17 mouse cellular contexts compared by ENCODE assay signal in the genomic region with DNA sequence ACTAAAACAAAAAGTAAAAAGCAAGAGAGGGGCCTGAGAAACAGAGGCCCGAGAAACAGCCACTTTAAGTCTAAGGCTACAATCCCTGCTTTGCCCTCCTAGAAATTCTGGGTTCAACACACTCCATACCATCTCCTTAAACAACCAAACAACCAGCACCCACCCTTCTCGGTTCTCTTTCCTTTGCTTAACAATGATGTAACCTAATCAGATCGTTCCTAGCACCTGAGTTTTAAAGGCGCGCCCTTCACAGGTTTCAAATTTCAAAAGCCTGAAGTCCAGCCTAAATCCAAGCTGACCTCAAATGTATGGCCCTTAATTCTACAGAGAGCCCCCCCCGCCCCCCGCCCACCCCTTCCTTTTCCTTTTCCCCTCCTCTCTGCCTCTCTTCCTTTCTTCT.
A peak's percentile ranks its signal among the peaks of the same experiment; 100 is the strongest.
DNase-seq lines count a peak whose midpoint lies in the region; ATAC-seq and TF ChIP-seq lines count a peak whose summit lies in the region.
"Had no signal": no experiment of that assay in that cellular context is flagged by ENCODE, and none has a peak within 500 bp of the region (broad histone marks: within the 10 kb centered on the region; RNA-seq: fewer than 3 reads in every experiment).

No protein-coding gene starts in this region.

- H3K27ac ChIP-seq in kidney, embryonic 16.5 days (ENCODE audit: low read length): peak overlapping the region; percentile 21
- peak overlapping the region; percentile 33; the same call in 1 of the 2 replicates for H3K27ac ChIP-seq in midbrain, embryonic 10.5 days (replicated peaks)
- no peak overlapping the region for H3K27ac ChIP-seq in midbrain, postnatal 0 days (ENCODE audit: low read depth, low read length)
- no peak overlapping the region for H3K27ac ChIP-seq in hindbrain, embryonic 10.5 days
- H3K27ac ChIP-seq: forebrain, embryonic 12.5 days; heart, embryonic 13.5 days; hindbrain, embryonic 14.5 days; liver, embryonic 15.5 days; midbrain, embryonic 13.5 days had no signal

- ATAC-seq in kidney, embryonic 16.5 days (ENCODE audit: low FRiP score, low TSS enrichment): no peak
- no peak for ATAC-seq in midbrain, postnatal 0 days (ENCODE audit: low FRiP score)
- ATAC-seq: midbrain, embryonic 13.5 days had no signal

- H3K9me3 ChIP-seq in kidney, embryonic 16.5 days (ENCODE audit: low read length): no peaks in the 10 kb centered on the region
- no peaks in the 10 kb centered on the region for H3K9me3 ChIP-seq in midbrain, embryonic 10.5 days (replicated peaks)
- H3K9me3 ChIP-seq in midbrain, postnatal 0 days (ENCODE audit: low read length): no peaks in the 10 kb centered on the region
- no peaks in the 10 kb centered on the region for H3K9me3 ChIP-seq in hindbrain, embryonic 10.5 days
- H3K9me3 ChIP-seq: forebrain, embryonic 12.5 days; heart, embryonic 13.5 days; liver, embryonic 15.5 days; midbrain, embryonic 13.5 days had no signal

- no peaks in the 10 kb centered on the region for H3K27me3 ChIP-seq in kidney, embryonic 16.5 days (ENCODE audit: insufficient read depth, low read length)
- peaks cover 7% of the 10 kb centered on the region; the same call in 1 of the 2 replicates for H3K27me3 ChIP-seq in midbrain, embryonic 10.5 days (ENCODE audit: low read depth, poor library complexity, severe bottlenecking)
- H3K27me3 ChIP-seq in midbrain, postnatal 0 days (ENCODE audit: insufficient read depth, low read length): no peaks in the 10 kb centered on the region
- H3K27me3 ChIP-seq in myocyte (ENCODE audit: control insufficient read depth, insufficient read depth, insufficient read length): no peaks in the 10 kb centered on the region
- H3K27me3 ChIP-seq in hindbrain, embryonic 10.5 days (ENCODE audit: insufficient read depth, poor library complexity, severe bottlenecking): no peaks in the 10 kb centered on the region
- H3K27me3 ChIP-seq: forebrain, embryonic 12.5 days; heart, embryonic 13.5 days; liver, embryonic 15.5 days; midbrain, embryonic 13.5 days had no signal

- WGBS in kidney, embryonic 16.5 days: 14% methylated on average over 7 of the region's 7 CpGs
- 16% methylated on average over 7 of the region's 7 CpGs for WGBS in midbrain, embryonic 10.5 days
- 46% methylated on average over 7 of the region's 7 CpGs for WGBS in midbrain, postnatal 0 days
- 27% methylated on average over 7 of the region's 7 CpGs for WGBS in hindbrain, embryonic 10.5 days

- no peak for DNase-seq in kidney, postnatal 25 days
- DNase-seq in midbrain, embryonic 10.5 days (ENCODE audit: low spot score): no peak
- DNase-seq in midbrain, postnatal 0 days (ENCODE audit: low spot score): no peak
- no peak for DNase-seq in hindbrain, embryonic 10.5 days (ENCODE audit: low spot score)
- no peak for DNase-seq in layer of hippocampus, postnatal 10 days (ENCODE audit: low spot score in 2 of 2)
- DNase-seq: cerebellum, postnatal 10 days; gastrocnemius, postnatal 14 days; heart, adult 18-20 months; kidney, adult 11 months; layer of hippocampus, postnatal 36 days had no signal

- no peak for TF ChIP-seq POLR2A in myocyte (IDR thresholded peaks at IDR 0.05; ENCODE audit: insufficient read length, low read depth)

- no peak overlapping the region for H3K4me2 ChIP-seq in kidney, embryonic 16.5 days (replicated peaks; ENCODE audit: low read depth, low read length)
- no peak overlapping the region for H3K4me2 ChIP-seq in midbrain, postnatal 0 days (ENCODE audit: low read depth, low read length, poor library complexity, severe bottlenecking)
- H3K4me2 ChIP-seq in myocyte (ENCODE audit: low read depth): peak overlapping the region; percentile 9
- H3K4me2 ChIP-seq: forebrain, embryonic 12.5 days; heart, embryonic 13.5 days; hindbrain, embryonic 14.5 days; liver, embryonic 15.5 days; midbrain, embryonic 13.5 days had no signal

- H3K79me2 ChIP-seq in myocyte (ENCODE audit: control insufficient read depth, insufficient read depth): no peaks in the 10 kb centered on the region

- H3ac ChIP-seq in myocyte (ENCODE audit: control insufficient read depth, insufficient read length): no peak overlapping the region

- peaks cover 30% of the 10 kb centered on the region for H3K4me1 ChIP-seq in kidney, embryonic 16.5 days (ENCODE audit: insufficient read depth, low read length)
- H3K4me1 ChIP-seq in midbrain, embryonic 10.5 days: peaks cover 33% of the 10 kb centered on the region
- H3K4me1 ChIP-seq in midbrain, postnatal 0 days (ENCODE audit: insufficient read depth, low read length): no peaks in the 10 kb centered on the region
- peaks cover 31% of the 10 kb centered on the region for H3K4me1 ChIP-seq in hindbrain, embryonic 10.5 days (replicated peaks)
- H3K4me1 ChIP-seq: liver, embryonic 15.5 days had no signal

- no peaks in the 10 kb centered on the region for H3K36me3 ChIP-seq in kidney, embryonic 16.5 days (ENCODE audit: insufficient read depth, low read length)
- no peaks in the 10 kb centered on the region for H3K36me3 ChIP-seq in midbrain, embryonic 10.5 days
- no peaks in the 10 kb centered on the region for H3K36me3 ChIP-seq in midbrain, postnatal 0 days (ENCODE audit: insufficient read depth, low read length)
- H3K36me3 ChIP-seq in myocyte (ENCODE audit: control insufficient read depth, insufficient read depth): no peaks in the 10 kb centered on the region
- H3K36me3 ChIP-seq in hindbrain, embryonic 10.5 days: no peaks in the 10 kb centered on the region
- H3K36me3 ChIP-seq: forebrain, embryonic 12.5 days; heart, embryonic 13.5 days; liver, embryonic 15.5 days; midbrain, embryonic 13.5 days had no signal

- H3K4me3 ChIP-seq in kidney, embryonic 16.5 days (ENCODE audit: low read length): no peak overlapping the region
- H3K4me3 ChIP-seq in midbrain, embryonic 10.5 days: no peak overlapping the region
- H3K4me3 ChIP-seq in midbrain, postnatal 0 days (ENCODE audit: low read depth, low read length): no peak overlapping the region
- no peak overlapping the region for H3K4me3 ChIP-seq in myocyte
- no peak overlapping the region for H3K4me3 ChIP-seq in hindbrain, embryonic 10.5 days
- H3K4me3 ChIP-seq: forebrain, embryonic 12.5 days; heart, embryonic 13.5 days; liver, embryonic 15.5 days; midbrain, embryonic 13.5 days had no signal

- no peak for TF ChIP-seq CTCF in midbrain, postnatal 0 days (IDR thresholded peaks at IDR 0.05)

- no peak overlapping the region for H3K9ac ChIP-seq in kidney, embryonic 16.5 days (replicated peaks; ENCODE audit: low read length)
- no peak overlapping the region for H3K9ac ChIP-seq in midbrain, postnatal 0 days (replicated peaks; ENCODE audit: low read length, poor library complexity, severe bottlenecking)
- H3K9ac ChIP-seq: forebrain, embryonic 12.5 days; heart, embryonic 13.5 days; hindbrain, embryonic 14.5 days; liver, embryonic 15.5 days; midbrain, embryonic 13.5 days had no signal

TF ChIP-seq in myocyte, 11 proteins besides CTCF, POLR2A, EP300 and RAD21:
- no peak for TF ChIP-seq SRF (IDR thresholded peaks at IDR 0.05; ENCODE audit: control insufficient read depth, insufficient read length, low read depth)
- TF ChIP-seq E2F4 (IDR thresholded peaks at IDR 0.05; ENCODE audit: insufficient read depth): no peak
- TF ChIP-seq TCF3 (IDR thresholded peaks at IDR 0.05; ENCODE audit: insufficient read length, low read depth): no peak
- no peak for TF ChIP-seq CEBPB (IDR thresholded peaks at IDR 0.05; ENCODE audit: insufficient read depth, poor library complexity, severe bottlenecking)
- no peak for TF ChIP-seq POLR2AphosphoS2 (IDR thresholded peaks at IDR 0.05; ENCODE audit: insufficient read length, low read depth)
- no peak for TF ChIP-seq USF1 (IDR thresholded peaks at IDR 0.05; ENCODE audit: low read depth)
- no peak for TF ChIP-seq TCF12 (IDR thresholded peaks at IDR 0.05; ENCODE audit: insufficient read depth, poor library complexity, severe bottlenecking)
- TF ChIP-seq MYOD1 (IDR thresholded peaks at IDR 0.05; ENCODE audit: control insufficient read depth in 1 of 3, insufficient read length in 2 of 3, low read depth in 2 of 3): no peak
- TF ChIP-seq REST (IDR thresholded peaks at IDR 0.05; ENCODE audit: insufficient read depth, insufficient read length): no peak
- TF ChIP-seq MYOG (IDR thresholded peaks at IDR 0.05; ENCODE audit: control insufficient read depth in 1 of 3, insufficient read depth in 1 of 3, insufficient read length in 2 of 3, low read depth in 2 of 3): no peak

Comparison
In these comparisons a context has a peak if more than half of its experiments do, and no peak if none do; other contexts are left out.
1. H3K27ac ChIP-seq: peak in kidney, embryonic 16.5 days (single experiment) and midbrain, embryonic 10.5 days (single experiment); none in midbrain, postnatal 0 days (single experiment) and hindbrain, embryonic 10.5 days (single experiment).